Mouse (Mus musculus): ENCODE measurements around the gene Diras2. TPM values are rescaled to one million over a fixed set of nuclear protein-coding genes. Genes with fewer than 3 reads are reported as not detected.

Diras2 gene
- total RNA-seq, 2 experiments from 2014 or later = 0.07 to 0.14 TPM

- DNase-seq (ENCODE audit: low spot score) = no peak
Observed at GRCm38 (mm10) chr13:52552822-52553477, 21.9 kb upstream of the Diras2 start.

- no peak for DNase-seq (ENCODE audit: low spot score)
Observed at GRCm38 (mm10) chr13:52551275-52551674, 20.2 kb upstream of the Diras2 start.

DNA sequence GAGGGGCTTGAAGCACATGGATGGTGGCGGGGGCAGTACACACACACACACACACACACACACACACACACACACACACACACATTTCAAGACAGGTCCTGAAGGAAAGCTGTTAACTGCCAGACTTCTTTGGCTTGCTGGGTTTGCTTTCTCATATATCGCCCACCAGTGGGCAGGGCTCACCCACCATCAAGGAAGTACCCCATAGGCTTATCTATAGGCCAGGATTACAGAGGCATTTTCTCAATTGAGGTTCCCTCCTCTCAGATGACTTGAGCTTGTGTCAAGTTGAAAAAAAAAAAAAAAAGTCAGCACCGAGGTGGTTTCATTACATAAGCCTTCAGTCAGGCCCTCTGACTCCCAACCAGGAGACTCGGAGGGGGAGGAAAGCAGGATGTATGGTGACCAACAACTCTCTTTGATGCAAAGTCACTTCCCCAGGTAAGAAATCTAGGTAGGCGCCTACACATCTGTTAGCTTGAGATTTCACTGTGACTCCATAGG lies 19.7 kb upstream of the Diras2 start:
- no peak for DNase-seq (ENCODE audit: low spot score)

GRCm38 (mm10) chr13:52546288-52546687 lies 15.2 kb upstream of the Diras2 start:
- DNase-seq (ENCODE audit: low spot score) = no peak

- DNase-seq (ENCODE audit: low spot score) = no peak
Observed at GRCm38 (mm10) chr13:52542636-52543035, 11.6 kb upstream of the Diras2 start.

DNA sequence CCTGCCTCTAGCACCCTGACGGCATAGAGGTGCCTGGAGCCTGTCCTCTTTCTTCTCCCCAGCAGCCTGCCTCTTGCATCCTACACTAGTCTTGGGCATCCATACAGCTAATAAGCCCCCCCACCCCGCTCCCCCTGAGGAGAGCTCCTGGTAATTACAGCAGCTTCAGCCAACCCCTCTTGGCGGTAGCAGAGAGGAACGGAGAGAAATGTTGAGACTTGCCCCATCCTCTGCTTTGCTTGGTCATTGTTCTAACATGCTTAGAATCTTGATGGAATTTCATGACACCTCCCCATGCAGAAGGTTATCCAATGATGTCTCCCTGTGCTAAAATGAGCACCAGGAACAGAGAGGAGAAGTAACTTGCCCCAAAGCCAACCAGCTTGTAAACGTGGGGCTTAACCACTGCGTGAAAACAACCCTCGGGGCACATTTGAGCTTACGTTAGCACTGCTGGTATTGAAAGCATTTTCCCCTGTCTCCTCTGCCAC lies 11.0 kb upstream of the Diras2 start:
- no peak for DNase-seq (ENCODE audit: low spot score)

- DNase-seq (ENCODE audit: low spot score) = no peak
Observed at GRCm38 (mm10) chr13:52541385-52542035, 10.4 kb upstream of the Diras2 start.

DNA sequence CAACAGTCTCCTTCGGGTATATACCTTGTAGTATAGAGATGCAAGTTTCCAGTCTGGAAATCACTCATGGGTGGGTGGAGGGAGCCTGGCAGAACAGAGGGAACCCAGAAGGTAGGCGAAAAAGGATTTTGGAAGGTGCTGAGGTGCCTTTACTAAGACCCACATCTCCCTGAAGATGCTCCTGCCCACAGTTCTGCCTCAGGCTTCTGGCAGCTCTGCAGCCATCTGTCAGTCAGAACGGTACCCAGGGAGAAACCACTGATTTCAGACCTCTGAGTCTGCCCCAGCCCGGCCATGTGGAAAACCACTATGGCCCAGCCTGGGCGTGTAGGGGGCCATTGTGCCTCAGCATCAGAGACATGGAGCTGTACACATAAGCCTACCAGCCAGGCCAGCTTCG lies 8.4 kb upstream of the Diras2 start:
- no peak for DNase-seq (ENCODE audit: low spot score)

GRCm38 (mm10) chr13:52538588-52539116 lies 7.6 kb upstream of the Diras2 start:
- DNase-seq (ENCODE audit: low spot score) = no peak

DNA sequence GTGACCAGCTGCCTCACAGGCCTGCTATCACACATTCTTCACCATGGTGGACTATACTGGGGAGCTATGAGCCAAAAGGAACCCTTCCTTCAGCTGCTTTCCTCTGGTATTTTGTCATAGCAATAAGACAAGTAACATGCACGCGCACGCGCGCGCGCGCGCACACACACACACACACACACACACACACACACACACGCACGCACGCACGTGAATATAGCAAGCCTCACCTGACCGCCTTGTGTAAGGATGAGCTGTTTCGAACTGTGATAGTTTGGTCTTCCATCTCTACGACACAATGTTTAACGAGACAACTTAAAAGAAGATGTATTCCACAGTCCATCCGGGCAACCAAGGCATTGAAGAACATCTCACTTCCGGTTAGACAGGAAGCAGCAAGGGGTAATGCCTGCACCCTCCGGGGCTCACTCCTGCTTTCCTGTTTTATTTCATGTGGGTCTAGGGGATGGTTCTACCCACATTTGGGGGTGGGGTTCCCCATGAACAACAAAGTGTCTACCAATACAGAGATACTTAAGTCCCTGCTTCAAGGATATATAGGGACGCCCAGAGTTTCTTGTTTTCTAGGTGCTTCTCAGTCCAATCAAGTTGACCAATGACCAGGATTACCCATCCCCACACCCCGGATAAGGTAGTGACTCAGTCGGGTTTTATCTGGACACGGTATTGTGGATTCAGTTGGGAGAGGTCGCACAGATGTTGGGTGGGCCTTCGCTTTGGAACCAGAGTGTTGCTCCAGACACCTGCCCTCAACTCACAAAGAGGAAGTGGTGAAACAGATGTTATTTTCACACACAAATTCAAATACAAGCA lies 6.9 kb upstream of the Diras2 start:
- DNase-seq (ENCODE audit: low spot score) = no peak

GRCm38 (mm10) chr13:52535542-52535941 lies 4.5 kb upstream of the Diras2 start:
- peak; percentile 43 for DNase-seq (ENCODE audit: low spot score)

DNA sequence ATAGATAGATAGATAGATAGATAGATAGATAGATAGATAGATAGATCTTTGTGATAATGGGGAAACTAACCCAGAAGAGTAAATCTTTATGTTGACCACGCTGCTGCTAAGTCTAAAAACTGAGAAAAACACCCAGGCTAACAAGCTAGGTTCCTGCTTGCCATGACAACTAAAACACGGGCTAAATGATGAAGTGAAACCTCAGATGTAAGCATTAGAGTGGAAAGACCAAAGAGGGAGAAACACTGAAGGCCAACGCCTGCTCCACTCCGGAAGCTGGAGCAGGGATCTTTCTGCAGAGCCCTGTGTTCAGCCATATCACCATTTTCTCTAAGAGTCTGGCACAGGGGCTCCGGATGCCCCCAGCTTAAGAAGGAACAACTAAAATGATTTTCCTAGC lies 2.6 kb upstream of the Diras2 start:
- no peak for DNase-seq (ENCODE audit: low spot score)

- peak; percentile 37 for DNase-seq (ENCODE audit: low spot score)
Observed at GRCm38 (mm10) chr13:52530008-52530945, 802 bp downstream of the Diras2 start.

GRCm38 (mm10) chr13:52529188-52529972 lies 1.7 kb downstream of the Diras2 start:
- no peak for DNase-seq (ENCODE audit: low spot score)

GRCm38 (mm10) chr13:52528786-52529185 lies 2.3 kb downstream of the Diras2 start:
- no peak for DNase-seq (ENCODE audit: low spot score)

GRCm38 (mm10) chr13:52528281-52528680 lies 2.8 kb downstream of the Diras2 start:
- no peak for DNase-seq (ENCODE audit: low spot score)

DNA sequence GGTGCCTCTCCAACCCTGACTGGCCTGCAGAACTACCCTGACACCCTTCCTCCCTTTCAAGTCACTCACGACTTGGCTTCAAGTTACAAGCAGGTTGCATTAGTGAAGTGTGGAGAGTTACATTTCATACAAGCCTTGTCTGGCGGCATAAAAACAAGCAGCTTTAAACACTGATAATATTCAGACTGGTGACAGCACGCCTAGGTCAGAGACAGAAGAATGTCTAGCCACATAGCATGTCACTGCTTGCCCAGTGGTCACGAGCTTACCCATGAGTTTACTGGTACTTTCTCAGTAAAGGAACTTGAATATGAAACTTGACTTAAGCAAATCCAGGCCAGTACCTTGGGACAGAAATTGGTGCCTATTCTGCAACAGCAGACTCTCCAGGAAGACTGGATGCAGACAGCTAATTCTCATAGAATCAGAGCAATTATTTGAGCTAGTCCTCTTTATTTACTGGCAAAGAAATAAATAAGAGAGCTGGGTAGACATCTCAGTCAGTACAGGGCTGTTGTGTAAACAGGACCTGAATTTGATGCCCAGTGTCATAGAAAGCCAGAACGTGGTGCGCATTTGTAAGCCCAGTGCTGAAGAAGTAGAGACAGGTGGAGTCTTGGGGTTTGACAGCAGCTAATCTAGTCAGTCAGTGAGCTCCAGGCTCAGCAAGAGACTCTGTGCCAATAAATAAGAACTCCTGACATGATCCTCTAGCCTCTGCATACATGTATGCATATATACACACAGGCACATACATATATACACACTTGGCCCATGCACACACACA lies 4.6 kb downstream of the Diras2 start:
- DNase-seq (ENCODE audit: low spot score) = no peak

GRCm38 (mm10) chr13:52524313-52524712 lies 6.8 kb downstream of the Diras2 start:
- DNase-seq (ENCODE audit: low spot score) = no peak

DNA sequence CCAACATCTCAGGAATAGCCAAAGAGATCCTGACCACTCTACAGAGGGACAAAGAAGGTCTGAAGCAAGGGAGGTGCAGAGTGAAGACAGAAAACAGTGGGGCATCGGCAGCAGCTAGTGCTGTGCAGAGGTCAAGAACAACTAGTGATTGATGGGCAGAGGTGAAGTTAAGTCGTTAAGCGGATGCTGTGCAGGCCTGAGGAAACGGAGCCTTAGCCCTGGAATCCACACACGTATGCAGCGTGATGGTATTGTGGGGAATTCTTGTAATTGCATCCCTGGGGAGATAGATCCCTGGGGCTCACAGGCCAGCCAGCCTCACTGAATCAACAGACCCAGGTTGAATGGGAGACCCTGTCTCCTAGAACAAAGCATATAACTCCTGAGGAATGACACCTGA lies 9.9 kb downstream of the Diras2 start:
- no peak for DNase-seq (ENCODE audit: low spot score)
